Mouse (Mus musculus): Measurements from ENCODE around the gene Srsf2. TPM values are rescaled to one million over a fixed set of nuclear protein-coding genes. Genes with fewer than 3 reads are reported as not detected.
"Not testable (repeated sequence)": the region's sequence is repeated elsewhere in the genome, so short reads cannot be mapped to it uniquely, and the experiment has no call there.

Srsf2 gene
- 100 to 1,000 TPM; 543 to 659 TPM for polyA plus RNA-seq (2017; shearing (Covaris generic))

DNA sequence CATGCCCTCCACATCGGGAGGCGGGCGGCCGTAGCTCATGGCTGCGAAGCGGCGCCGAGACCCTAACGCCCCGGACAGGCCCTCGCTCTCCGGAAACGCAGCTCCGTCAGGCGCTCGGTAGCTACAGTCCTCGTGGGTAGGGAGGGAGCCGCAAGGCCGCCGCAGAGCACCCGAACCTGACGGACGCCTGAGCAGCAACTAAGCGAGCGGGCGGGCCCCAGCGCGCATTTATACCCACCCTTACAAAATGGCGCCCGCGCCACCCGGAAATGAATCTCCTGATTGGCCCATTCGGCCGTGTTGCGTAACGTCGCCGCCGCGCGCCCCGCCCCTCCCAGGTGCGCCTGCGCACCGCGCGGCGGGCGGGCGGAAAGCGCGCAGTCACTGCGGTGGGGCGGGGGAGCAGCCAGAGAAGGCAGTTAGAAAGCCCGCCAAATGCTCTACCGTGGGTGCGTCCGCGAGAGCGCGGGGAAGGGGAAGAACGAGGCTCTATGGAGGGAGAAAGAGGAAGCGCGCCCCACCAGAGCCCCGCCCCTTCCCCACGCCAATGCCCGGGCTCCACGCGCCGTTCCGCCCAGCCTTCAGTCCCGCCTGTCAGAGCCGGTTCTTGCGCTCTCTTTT, at the start of gene Srsf2:
Gene Srsf2, minus strand, starts transcription at position 204 of the 621 bp plus-strand sequence.
- ATAC-seq = peak; percentile 73

DNA sequence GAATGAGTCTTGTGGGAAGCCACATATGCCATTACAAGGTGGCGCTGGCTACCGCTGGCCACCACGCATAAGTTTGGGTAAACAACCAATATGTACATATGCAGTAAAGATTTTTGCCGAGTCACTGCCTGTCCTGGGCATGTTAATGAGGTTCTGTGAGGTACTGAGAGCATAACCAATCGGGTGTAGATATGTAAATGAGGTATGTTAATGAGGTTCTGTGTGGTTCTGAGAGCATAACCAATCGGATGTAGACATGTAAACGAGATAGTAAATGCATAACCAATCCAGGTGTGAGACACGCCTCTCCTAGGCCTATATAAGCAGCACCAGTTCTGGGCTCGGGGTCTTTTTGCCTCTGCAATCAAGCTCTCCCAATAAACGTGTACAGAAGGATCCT, 49.7 kb upstream of the Srsf2 start:
- not testable (repeated sequence) for ATAC-seq

DNA sequence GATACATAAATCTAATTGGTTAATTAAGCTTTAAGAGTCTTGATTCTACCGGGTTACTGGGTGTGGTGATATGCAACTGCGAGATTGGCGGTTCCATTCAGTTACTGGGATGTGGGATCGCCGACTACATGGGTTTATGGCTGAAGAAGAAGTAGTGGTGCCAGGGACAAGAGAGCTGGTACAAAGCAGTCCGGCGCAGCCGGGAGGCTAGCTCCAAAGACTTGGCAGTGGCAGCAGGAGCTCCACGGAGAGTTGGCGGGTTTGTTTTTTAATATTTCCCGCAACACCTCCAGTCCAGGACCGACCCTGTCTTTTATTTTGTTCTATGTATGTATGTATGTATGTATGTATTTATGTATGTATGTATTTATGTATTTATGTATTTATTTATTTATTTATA, 46.4 kb upstream of the Srsf2 start:
- ATAC-seq = no peak

DNA sequence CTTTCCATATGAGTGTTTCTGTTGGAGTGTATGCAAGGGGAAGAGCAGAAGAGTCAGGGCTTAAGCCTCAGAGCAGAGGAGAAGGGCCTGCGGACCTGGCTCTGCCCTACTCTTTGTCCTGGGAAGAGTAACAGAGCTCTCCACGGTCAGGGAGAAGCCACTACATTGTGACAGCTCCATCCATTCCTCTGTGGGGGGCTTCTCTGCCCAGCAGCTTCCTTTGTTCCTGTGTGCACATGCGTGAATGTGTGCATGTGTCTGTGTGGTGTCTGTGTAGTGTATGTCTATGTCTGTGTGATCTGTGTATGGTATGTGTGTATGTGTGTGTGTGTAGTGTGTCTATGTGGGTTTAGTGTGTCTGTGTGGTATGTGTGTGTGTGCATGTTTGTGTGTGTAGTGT, 42.5 kb upstream of the Srsf2 start:
- ATAC-seq = no peak

DNA sequence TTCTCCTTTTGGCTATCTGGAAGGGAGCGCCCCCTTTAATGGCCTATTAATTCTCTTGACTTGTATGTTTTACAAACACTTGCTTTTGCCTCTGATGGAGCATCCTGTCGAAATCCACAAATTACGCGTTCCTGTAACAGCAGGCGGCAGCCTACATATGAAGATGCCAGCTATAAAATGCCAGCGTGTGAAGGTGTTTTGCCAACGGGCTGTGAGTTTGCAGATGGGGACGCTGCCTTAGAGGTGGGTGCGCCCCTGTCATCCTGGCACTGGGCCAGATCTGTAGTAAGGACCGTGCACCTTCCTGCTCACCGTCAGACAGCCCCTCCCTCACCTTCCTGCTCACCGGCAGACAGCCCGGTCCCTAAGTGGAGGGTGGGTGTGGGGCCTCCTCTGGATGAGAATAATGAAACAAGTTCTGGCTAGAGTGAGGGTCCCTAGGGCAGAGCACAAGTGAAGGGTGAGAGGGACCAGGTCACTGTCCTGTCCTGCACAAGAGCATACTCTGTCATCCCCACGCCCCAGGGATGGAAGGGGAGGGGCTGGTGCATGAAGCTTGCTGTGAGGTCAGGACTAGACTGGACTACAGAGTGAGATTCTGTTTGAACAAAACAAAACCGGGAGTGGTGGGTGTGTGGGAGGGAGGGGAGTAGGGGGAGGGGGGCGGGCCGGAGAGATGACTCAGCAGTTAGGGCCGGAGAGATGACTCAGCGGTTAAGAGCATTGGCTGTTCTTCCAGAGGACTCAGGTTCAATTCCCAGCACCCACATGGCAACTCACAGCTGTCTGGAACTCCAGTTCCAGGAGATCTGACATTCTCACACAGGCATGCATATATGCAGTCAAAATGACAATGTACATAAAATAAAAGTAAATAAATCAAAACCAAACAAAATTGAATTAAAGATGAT, 40.9 kb upstream of the Srsf2 start:
- no peak for ATAC-seq

DNA sequence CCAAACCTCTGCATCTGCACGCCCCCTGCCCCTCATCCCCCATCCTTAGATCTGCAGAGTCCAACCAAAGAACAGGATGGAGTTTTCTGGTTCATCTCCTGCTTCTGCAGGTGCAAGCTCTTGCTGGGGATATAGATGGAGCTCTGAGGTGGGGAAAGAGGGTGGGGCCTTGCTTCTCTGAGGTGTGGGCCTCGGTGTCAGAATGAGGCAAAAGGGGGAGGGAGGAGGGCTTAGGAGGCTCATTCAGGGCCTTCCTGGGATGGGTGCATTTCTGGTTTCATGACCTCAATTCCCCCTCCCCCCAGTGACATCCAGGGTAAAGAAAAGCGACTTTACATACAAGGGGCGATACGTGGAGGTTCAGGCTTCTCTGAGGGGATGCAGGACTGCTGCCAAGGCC, 34.2 kb upstream of the Srsf2 start:
- ATAC-seq = no peak

DNA sequence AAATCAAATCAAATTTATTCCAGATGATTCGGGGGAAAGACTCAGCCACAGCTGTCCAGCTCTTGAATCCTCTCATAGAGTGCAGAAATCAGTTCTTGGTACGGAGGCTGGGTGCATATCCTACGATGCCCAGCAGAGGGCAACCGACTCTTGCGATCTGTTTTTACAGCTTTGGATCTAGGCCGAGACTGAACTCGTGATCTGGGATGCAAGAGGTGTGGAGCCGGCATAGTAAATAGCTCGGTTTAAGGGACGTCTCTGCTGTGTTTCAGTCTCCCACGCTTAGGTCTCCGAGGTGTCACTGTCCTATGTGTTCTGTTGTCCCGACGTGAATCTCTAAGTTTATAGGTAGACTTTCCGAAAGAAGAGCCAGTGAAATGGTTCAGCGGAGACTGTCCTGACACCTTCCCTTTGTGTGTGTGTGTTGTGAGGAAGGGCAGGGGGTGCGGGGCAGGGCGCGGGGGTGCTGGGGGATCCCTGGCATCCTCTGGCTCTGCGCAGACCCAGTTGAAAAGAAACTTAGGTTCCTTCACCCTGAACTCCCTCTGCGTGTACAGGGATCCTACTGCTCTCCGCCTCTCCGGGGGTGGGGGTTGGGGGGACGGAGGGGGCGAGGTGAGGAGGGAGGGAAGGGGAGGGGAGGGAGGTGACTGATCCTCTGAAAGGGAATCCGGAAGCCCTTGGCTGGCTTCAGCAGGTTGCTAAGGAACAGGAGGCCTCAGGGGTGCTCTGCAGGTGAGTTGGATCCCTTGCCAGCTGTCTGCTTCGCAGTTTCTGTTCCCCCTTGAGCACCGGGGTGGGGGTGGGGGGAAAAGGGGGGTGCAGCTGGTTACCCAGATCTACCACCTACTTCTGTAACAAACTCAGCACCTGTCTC, 32.6 kb upstream of the Srsf2 start:
- ATAC-seq = peak; percentile 65

DNA sequence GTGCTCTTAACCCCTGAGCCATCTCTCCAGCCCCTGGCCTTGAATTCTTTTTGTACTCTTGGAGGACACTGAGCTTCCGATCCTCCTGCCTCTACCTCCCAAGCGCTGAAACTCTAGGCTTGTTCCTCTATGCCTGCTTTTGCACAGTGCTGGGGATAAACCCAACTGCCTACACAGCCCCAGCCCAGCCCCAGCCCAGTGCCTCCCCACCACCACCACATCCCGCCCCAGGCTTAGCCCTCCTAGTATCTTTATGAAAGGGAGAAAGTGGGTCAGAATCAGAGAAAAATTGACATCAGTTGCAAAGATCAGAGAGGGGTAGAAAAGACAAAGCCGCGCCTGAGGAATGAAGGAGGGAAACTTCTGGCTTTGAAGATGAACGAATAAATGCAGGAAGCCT, 31.2 kb upstream of the Srsf2 start:
- no peak for ATAC-seq

DNA sequence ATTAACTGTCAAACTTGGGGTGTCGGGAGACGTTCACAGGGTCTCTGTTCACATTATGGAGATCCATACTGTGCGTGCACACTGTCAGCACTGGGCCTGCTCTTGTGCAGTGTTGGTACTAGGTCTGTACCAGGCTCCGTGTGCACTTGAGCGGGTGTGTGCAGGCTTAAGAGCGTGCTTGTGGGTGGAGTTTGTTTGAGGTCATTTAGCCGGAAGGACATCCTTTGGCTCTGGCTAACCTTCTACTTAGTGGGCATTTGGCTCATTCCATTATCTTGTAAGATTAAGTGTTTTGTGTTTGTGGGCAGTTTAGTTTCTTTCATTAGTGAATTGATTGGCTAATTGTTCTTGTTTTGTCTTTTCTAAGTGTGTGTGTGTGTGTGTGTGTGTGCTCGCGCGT, 29.6 kb upstream of the Srsf2 start:
- ATAC-seq = no peak

DNA sequence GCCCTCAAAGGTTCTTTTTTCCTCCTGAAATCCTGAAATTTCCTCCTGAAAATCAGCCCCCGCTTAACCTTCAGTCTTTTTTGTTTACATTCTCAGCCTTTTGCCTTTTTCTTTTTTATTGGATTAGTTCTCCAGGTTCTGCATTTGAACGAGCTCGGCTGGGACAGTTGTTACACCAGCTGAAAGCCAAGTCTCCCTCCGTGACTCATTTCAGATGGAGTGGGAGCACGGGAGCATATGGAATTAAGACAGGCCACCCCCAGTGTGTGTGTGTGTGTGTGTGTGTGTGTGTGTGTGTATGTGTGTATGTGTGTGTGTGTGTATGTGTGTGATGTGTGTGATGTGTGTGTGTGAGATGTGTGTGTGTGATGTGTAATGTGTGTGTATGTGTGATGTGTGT, 28.5 kb upstream of the Srsf2 start:
- no peak for ATAC-seq

DNA sequence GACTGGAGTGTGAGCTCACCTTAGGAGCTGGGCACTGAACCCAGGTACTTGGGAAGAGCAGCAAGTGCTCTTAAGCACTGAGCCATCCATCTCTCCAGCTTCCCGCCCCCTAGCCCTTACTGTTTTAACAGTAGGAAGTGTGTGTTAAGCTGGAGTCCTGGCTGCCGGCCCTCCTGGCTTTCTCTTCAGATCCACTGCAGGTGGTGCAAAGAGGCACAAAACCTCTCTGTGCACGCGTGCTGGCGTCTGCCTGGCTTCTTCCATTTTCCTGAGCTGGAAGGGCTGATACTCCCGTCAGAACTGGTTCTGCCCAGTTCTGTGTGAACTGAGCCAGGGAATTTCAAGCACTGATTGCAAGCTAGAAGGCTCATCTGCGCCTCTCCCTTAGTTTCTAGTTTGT, 27.9 kb upstream of the Srsf2 start:
- no peak for ATAC-seq

DNA sequence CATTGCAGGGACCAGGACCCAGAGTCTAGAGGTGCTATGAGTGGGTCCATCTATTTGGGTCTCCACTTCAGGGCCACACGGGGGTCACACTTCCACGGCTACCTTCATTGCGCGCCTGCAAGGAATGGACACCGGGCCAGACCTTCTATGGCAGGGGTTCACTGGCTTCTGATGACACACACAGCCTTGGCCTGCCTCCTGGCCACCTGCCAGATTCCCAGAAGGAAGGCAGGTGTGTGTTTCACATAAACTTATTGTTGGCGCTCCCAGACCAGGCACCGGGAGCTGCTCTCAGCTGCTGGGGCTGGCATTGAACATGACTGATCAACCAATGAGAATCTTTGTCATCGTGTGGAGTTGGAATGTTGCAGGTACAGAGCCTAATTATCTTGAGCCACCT, 25.6 kb upstream of the Srsf2 start:
- ATAC-seq = no peak

DNA sequence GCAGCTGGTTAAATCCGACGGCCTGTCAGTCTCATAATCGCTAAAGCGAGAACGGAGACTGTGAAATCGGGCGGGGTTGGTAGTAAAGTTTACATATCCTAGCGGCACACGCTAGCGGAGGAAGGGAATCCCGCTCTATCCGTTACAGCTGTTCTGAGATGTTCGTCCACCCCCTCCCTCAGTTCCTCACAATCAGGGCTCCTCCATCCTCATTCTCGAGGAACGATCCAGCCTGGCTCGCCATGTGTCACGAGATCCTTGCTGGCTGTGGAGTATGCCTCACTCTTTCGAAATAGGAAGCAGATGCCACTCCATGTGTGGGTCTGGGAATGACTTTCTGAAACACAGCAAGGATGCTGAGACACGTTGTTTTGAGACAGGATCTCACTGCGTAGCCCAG, 21.1 kb upstream of the Srsf2 start:
- ATAC-seq = no peak

DNA sequence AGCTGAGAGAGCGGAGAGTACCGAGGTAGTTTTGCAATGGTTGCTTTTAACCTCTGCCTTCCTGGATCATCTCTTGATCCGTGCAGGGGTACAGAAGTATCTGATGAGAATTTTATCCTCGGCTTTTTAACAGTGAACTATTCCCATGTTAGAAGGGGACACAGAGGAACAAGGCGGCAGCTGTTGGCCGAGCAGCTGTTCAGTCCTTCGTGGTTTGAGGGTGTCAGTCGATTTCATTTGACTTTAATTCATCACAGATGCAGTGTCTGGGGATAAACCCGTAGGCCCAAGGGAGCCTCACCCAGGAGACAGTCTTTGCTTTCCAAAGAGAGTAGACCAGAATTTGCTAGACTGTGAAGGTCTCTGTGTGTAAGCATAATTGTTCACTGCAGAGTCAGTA, 18.6 kb upstream of the Srsf2 start:
- no peak for ATAC-seq

DNA sequence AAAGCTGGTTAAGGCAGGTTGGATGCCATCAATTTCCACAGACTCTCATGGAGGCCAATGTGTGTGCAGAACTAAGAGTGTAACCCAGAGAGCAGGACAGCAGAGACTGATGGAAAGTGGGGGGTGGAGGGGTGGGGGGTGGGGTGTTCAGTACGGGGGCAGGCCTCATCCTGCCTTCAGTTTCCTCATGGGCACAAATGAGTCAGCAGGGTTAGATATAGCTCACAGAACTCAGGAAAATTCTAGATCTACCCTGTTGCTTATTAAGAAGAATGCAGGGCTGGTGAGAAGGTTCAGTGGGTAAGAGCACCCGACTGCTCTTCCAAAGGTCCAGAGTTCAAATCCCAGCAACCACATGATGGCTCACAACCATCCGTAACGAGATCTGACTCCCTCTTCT, 16.7 kb upstream of the Srsf2 start:
- no peak for ATAC-seq

DNA sequence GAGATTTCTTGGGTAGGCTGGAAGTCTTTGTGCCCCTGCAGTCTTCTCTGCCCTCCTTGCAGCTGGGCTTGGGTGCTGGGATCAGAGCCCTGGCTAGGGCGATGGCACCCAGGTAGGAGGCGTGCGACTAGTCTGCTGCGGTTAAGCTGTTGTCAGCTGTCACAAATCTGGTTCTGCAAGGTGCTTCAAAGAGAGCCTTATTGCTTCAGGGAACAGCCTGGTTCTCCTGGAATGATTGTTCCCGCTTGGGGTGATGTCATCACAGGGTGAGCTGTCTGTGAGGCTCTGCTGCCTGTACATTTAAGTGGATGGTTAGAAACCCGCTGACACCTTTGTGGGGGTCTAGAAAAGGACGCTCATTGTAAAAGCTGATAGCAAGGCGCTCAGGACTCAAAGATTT, 16.3 kb upstream of the Srsf2 start:
- no peak for ATAC-seq

DNA sequence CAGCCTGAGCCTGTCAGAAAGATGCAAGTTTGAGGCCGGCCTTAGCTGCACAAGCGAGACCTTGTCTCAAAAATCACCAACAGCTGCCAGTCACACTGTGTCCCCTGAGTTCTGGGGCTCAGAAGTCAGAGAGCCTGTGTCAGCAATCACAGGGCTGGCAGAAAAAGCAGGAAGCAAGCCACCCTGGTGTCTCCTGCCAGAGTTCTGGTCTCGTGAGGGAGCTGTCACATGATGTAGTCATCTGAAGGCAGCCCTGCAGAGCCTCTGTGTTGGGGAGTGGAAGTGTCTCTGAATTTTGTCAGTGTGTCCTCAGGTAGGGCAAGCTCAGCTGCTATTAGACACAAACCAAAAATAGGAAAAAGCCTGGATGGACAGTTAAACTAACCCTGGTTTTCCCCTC, 15.2 kb upstream of the Srsf2 start:
- no peak for ATAC-seq

DNA sequence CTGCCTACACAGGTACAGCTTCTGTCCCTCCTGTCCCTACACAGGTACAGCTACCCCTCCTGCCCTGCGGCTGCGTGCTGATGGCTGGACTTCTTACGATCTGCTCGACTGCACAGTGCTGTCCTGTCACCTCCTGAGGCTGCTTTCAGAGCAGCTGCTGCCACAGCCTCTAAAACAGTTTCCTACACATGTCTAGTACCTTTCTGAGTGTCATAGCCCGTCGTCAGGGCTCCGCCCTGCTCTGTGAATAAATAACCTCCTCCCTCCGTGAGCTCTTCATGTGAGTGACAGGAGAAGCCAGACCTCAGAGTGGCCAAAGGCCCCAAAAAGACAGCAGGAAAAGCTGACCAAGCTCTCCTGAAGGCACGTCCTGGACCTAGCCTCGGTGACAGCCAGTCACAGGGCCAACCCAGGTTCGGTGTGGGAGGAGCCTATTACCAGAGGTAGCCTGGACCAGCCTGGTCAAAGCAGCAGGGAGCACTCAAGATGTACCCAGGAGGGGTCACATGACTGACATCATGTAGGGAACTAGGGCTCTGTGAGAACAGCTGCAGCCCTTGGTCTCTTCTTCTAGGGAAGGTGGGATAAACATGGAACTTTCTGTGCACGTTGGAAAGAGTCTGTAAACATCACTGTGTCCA, 13.2 kb upstream of the Srsf2 start:
- no peak for ATAC-seq

DNA sequence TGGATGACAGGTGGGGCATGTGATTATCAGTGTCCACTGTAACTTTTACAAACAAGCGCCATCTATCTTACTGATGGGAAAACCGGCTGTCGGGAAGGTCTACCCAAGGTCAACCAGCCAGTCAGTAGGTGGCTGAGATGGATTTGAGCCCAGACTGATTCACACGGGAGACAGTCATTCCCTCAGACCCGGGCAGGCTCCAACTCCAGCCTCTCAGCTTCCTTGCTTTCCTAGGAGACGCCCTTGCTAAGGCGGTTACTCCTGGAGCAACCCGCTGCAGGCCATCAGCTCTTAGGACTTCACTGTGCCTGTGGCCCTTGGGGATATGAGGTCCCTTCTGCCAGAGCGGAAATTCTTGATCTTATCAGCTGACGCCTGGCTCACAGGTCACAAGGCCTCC, 11.6 kb upstream of the Srsf2 start:
- no peak for ATAC-seq

DNA sequence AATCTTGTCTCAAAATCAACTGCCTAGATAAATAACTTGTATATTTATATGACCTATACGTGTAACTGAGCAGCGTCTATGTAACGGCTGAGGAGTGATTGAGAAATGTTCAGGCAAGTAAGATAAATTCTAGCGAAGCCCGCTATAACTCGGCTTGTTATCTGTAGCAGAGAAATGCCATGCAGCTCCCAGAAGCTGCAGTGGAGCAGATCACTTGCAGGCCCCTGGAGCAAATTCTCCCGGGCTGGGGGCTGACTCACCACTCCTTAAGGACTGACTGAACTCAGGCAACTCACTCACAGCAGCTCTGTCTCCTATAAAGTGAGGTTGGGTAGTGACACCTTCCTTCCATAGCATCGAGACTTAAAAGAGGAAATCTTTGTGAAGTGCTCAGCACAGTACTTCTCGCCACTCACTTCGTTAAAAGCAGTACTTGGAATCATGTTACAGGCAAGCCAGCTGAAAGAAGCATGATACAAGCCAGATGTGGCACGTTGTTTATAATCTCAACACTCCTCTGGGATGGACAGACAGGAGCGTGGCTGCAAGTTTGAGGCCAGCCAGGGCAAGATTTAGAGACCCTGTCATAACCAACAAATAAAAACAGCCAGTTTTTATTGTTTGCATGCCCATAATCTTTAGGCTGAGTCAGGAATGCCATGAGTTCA, 4.4 kb upstream of the Srsf2 start:
- ATAC-seq = no peak

DNA sequence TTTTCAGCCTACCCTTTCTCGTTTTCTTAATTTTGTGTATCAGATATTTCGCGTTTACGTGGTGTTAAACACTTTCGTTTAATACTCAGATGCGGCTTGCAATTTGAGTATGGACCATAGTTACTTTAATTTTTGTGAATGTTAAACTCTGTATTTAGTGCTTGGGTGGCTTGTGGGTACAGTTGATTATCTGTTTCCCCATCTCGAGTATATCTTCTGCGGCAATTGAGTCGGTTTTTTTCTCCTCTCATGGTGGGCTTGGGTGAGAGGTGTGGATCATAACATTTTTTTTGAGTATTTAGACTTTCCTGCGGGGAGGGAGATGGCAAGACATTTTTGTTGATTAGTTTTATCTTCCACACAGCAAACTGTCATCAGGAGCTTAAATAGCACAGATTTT, 1.4 kb upstream of the Srsf2 start:
- no peak for ATAC-seq

DNA sequence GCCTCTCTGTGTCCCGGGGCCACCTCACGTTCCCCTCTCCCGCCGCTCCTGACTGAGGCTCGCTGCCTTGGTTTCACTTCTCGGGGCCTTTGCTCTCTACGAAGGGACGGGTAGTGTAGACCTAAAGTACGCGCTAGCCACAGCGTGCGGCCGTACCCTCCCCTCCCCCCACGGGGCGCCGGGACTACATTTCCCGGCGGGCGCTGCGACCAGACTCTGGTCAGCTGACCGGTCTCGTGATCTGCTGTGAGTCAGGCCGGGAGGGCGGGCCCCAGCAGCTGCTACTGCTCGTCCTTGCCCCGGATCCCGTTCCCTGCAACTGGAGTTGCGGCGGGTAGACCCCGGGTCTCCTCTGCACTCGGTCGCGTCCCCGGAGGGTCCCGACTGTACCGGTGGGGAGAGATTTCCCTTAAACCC, 626 bp upstream of the Srsf2 start:
- peak; percentile 74 for ATAC-seq
